Mouse (Mus musculus) MEL (cell line): Measurements from ENCODE around the gene Msl3. TPM values are rescaled to one million over a fixed set of nuclear protein-coding genes. Genes with fewer than 3 reads are reported as not detected.

ENCODE experiments used
- DNase-seq: peaks from one replicate; pipeline ENCODE4 v3.0.0; 2011; ENCODE audit warnings: low read depth, low spot score
- H3K27ac ChIP-seq: 2 replicates; pipeline ENCODE4 v1.5.1; 2012; ENCODE audit warnings: low read depth, mild to moderate bottlenecking, control low read depth, low read length, moderate library complexity; ENCODE audit not compliant: control insufficient read depth
- H3K27me3 ChIP-seq, 2 experiments: fragments of 150-350 bp in 1 of 2; sonication (generic) in 1 of 2; 2 replicates each; pipeline ENCODE4 v1.6.1; 2012; ENCODE audit warnings: low read length in 2 of 2, mild to moderate bottlenecking in 2 of 2, improper control_type of control experiment in 1 of 2, moderate library complexity in 1 of 2; ENCODE audit not compliant: insufficient read depth in 2 of 2, control insufficient read depth in 1 of 2
- H3K36me3 ChIP-seq, 2 experiments: 2 replicates each; pipeline ENCODE4 v1.6.1; 2012 to 2014; ENCODE audit warnings: low read length in 2 of 2, improper control_type of control experiment in 1 of 2, inconsistent platforms in 1 of 2, mild to moderate bottlenecking in 1 of 2; ENCODE audit not compliant: insufficient read depth in 2 of 2, control insufficient read depth in 1 of 2
- H3K4me1 ChIP-seq, 2 experiments: fragments of 150-350 bp in 1 of 2; sonication (generic) in 1 of 2; 2 replicates each; pipeline ENCODE4 v1.6.1; 2012; ENCODE audit warnings: low read length in 2 of 2, improper control_type of control experiment in 1 of 2, mild to moderate bottlenecking in 1 of 2; ENCODE audit not compliant: insufficient read depth in 2 of 2, control insufficient read depth in 1 of 2
- H3K4me3 ChIP-seq, 2 experiments: fragments of 150-350 bp in 1 of 2; sonication (generic) in 1 of 2; 2 replicates each; pipeline ENCODE4 v1.5.1; 2012; ENCODE audit warnings: low read depth in 2 of 2, low read length in 2 of 2, mild to moderate bottlenecking in 2 of 2, moderate library complexity in 2 of 2, control low read depth in 1 of 2, improper control_type of control experiment in 1 of 2; ENCODE audit not compliant: control insufficient read depth in 1 of 2, insufficient read depth in 1 of 2
- H3K79me2 ChIP-seq: 2 replicates; pipeline ENCODE4 v1.6.1; 2012; ENCODE audit warnings: mild to moderate bottlenecking, low read length, moderate library complexity; ENCODE audit not compliant: control insufficient read depth, poor library complexity, insufficient read depth
- H3K9ac ChIP-seq: 2 replicates; pipeline ENCODE4 v1.6.1; 2012; ENCODE audit warnings: low read depth, mild to moderate bottlenecking, control low read depth, low read length, moderate library complexity; ENCODE audit not compliant: control insufficient read depth, poor library complexity, severe bottlenecking
- H3K9me3 ChIP-seq: fragments of 150-350 bp; sonication (generic); replicated peaks from 2 replicates; pipeline ENCODE4 v1.6.1; 2012; ENCODE audit warnings: mild to moderate bottlenecking, low read length, improper control_type of control experiment, moderate library complexity; ENCODE audit not compliant: insufficient read depth
- BHLHE40 ChIP-seq: IDR thresholded peaks from 2 replicates; pipeline ENCODE4 v1.6.1; 2012; ENCODE audit warnings: low read depth, mild to moderate bottlenecking, inconsistent platforms, low read length, improper control_type of control experiment, borderline replicate concordance
- CHD2 ChIP-seq: IDR thresholded peaks from 2 replicates; pipeline ENCODE4 v1.6.1; 2011; ENCODE audit warnings: low read length, improper control_type of control experiment
- CTCF ChIP-seq, 3 experiments: IDR thresholded peaks in 2 of 3; conservative IDR thresholded peaks in 1 of 3; 2 replicates each; pipeline ENCODE4 v1.5.1; 2011 to 2012; ENCODE audit warnings: low read length in 3 of 3, low read depth in 2 of 3, mild to moderate bottlenecking in 2 of 3, improper control_type of control experiment in 1 of 3, inconsistent platforms in 1 of 3, mixed read lengths in 1 of 3, moderate library complexity in 1 of 3; ENCODE audit not compliant: control insufficient read depth in 1 of 3, insufficient read depth in 1 of 3, poor library complexity in 1 of 3, severe bottlenecking in 1 of 3
- E2F4 ChIP-seq: IDR thresholded peaks from 2 replicates; pipeline ENCODE4 v1.6.1; 2011; ENCODE audit warnings: low read depth, low read length, improper control_type of control experiment, borderline replicate concordance
- ELF1 ChIP-seq: IDR thresholded peaks from 2 replicates; pipeline ENCODE4 v1.6.1; 2014; ENCODE audit warnings: low read depth, mild to moderate bottlenecking, inconsistent platforms, low read length, improper control_type of control experiment, moderate library complexity
- ETS1 ChIP-seq: IDR thresholded peaks from 2 replicates; pipeline ENCODE4 v1.6.1; 2012; ENCODE audit warnings: low read depth, mild to moderate bottlenecking, inconsistent platforms, low read length, improper control_type of control experiment, moderate library complexity
- GATA1 ChIP-seq: IDR thresholded peaks from 2 replicates; pipeline ENCODE4 v1.6.1; 2011; ENCODE audit warnings: low read depth, low read length, improper control_type of control experiment
- HCFC1 ChIP-seq: IDR thresholded peaks from 2 replicates; pipeline ENCODE4 v1.6.1; 2012; ENCODE audit warnings: low read depth, mild to moderate bottlenecking, inconsistent platforms, low read length, improper control_type of control experiment, moderate library complexity
- MAZ ChIP-seq: IDR thresholded peaks from 2 replicates; pipeline ENCODE4 v1.6.1; 2012; ENCODE audit warnings: low read depth, mild to moderate bottlenecking, inconsistent platforms, low read length, improper control_type of control experiment
- MXI1 ChIP-seq: IDR thresholded peaks from 2 replicates; pipeline ENCODE4 v1.6.1; 2011; ENCODE audit warnings: mild to moderate bottlenecking, low read depth, low read length, improper control_type of control experiment
- NELFE ChIP-seq: IDR thresholded peaks from 2 replicates; pipeline ENCODE4 v1.6.1; 2011; ENCODE audit warnings: low read depth, low read length, improper control_type of control experiment
- POLR2A ChIP-seq, 2 experiments: IDR thresholded peaks; 2 replicates each; pipeline ENCODE4 v1.6.1; 2011 to 2012; ENCODE audit warnings: low read length in 2 of 2, mild to moderate bottlenecking in 2 of 2, control low read depth in 1 of 2, improper control_type of control experiment in 1 of 2, low read depth in 1 of 2, moderate library complexity in 1 of 2; ENCODE audit not compliant: control insufficient read depth in 1 of 2, insufficient read depth in 1 of 2, poor library complexity in 1 of 2
- SIN3A ChIP-seq: IDR thresholded peaks from 2 replicates; pipeline ENCODE4 v1.6.1; 2012; ENCODE audit warnings: low read length, improper control_type of control experiment, inconsistent platforms
- SMC3 ChIP-seq: IDR thresholded peaks from 2 replicates; pipeline ENCODE4 v1.6.1; 2011; ENCODE audit warnings: low read depth, low read length, improper control_type of control experiment
- TCF12 ChIP-seq: IDR thresholded peaks from 2 replicates; pipeline ENCODE4 v1.6.1; 2014; ENCODE audit warnings: low read depth, mild to moderate bottlenecking, inconsistent platforms, low read length, improper control_type of control experiment, moderate library complexity
- UBTF ChIP-seq: IDR thresholded peaks from 2 replicates; pipeline ENCODE4 v1.6.1; 2012; ENCODE audit warnings: low read depth, mild to moderate bottlenecking, inconsistent platforms, low read length, improper control_type of control experiment, moderate library complexity, borderline replicate concordance; ENCODE audit not compliant: insufficient read depth
- ZC3H11A ChIP-seq: IDR thresholded peaks from 2 replicates; pipeline ENCODE4 v1.6.1; 2012; ENCODE audit warnings: low read depth, mild to moderate bottlenecking, inconsistent platforms, low read length, improper control_type of control experiment
- polyA plus RNA-seq, 2 experiments: library from polyadenylated mRNA; stranded (reverse) in 1 of 2; unstranded in 1 of 2; fragments of >175 nt in 1 of 2; fragments of >200 nt in 1 of 2; gene quantifications; 2 replicates each; pipeline versions ENCODE4 v1.2.1 to v1.2.4; 2012; ENCODE audit warnings: low replicate concordance in 2 of 2, low read depth in 1 of 2; ENCODE audit not compliant: insufficient read length in 2 of 2, insufficient read depth in 1 of 2, missing spikeins in 1 of 2
- total RNA-seq: library from RNA; depleted of rRNA; stranded (reverse); fragments of 300-350 nt; gene quantifications from 2 replicates; pipeline ENCODE4 v1.2.3, GENCODE M21; 2012; rRNA removed

Gene Msl3
- total and polyA plus RNA-seq, 3 experiments, result 76.7 to 229 (median 79.9) TPM

- Histone ChIP-seq H3K27ac (peak overlapping the region; percentile 21), H3K36me3 (peaks cover 0 to 8% of the 10 kb centered on the region in 2 experiments; a peak in 2 of 4 replicates), H3K79me2 (no peaks in the 10 kb centered on the region), H3K9ac (peak overlapping the region; percentile 71), H3K9me3 (no peaks in the 10 kb centered on the region), H3K4me1 (peaks cover 3 to 6% of the 10 kb centered on the region in 2 experiments; a peak in 3 of 4 replicates), H3K4me3 (peak overlapping the region; percentile 82), H3K27me3 (no peaks in the 10 kb centered on the region)
- 0 out of 2 replicates have a peak, but pooled peaks have one; percentile 61 for TF ChIP-seq ELF1
- peak; percentile 52 for TF ChIP-seq HCFC1
- 0 out of 2 replicates have a peak, but pooled peaks have one; percentile 23 for TF ChIP-seq GATA1
- 0 out of 2 replicates have a peak, but pooled peaks have one; percentile 28 for TF ChIP-seq NELFE
- TF ChIP-seq SMC3, result peak; percentile 43
- TF ChIP-seq E2F4, result no peak
- TF ChIP-seq CTCF (IDR thresholded peaks at IDR 0.05 in 2 of 3, conservative IDR thresholded peaks at IDR 0.05 in 1 of 3; ENCODE audit: control insufficient read depth in 1 of 3, insufficient read depth in 1 of 3, low read depth in 2 of 3, low read length in 3 of 3, poor library complexity in 1 of 3, severe bottlenecking in 1 of 3), result peak; percentile 56 to 71 (median 71)
- peak; percentile 74; the same call in 1 of the 2 replicates for TF ChIP-seq SIN3A
- TF ChIP-seq MAZ, result peak; percentile 87
- TF ChIP-seq ETS1, result 0 out of 2 replicates have a peak, but pooled peaks have one; percentile 46
- no peak for TF ChIP-seq UBTF
- 0 out of 2 replicates have a peak, but pooled peaks have one; percentile 29 for TF ChIP-seq TCF12
- TF ChIP-seq CHD2, result no peak
- TF ChIP-seq BHLHE40, result no peak
- peak in 1 of 2 experiments; percentile 49; a peak in 1 of 4 replicates for TF ChIP-seq POLR2A (IDR thresholded peaks at IDR 0.05; ENCODE audit: control insufficient read depth in 1 of 2, insufficient read depth in 1 of 2, low read depth in 1 of 2, low read length in 2 of 2, poor library complexity in 1 of 2)
- TF ChIP-seq MXI1, result peak; percentile 51
- TF ChIP-seq ZC3H11A, result 0 out of 2 replicates have a peak, but pooled peaks have one; percentile 5
- peak; percentile 91 for DNase-seq
Observed at GRCm38 (mm10) chrX:168639556-168640356, 33.9 kb downstream of the Msl3 start.

Other genes starting within 250 kb of the Msl3 start
- 0.75 and 0.77 TPM in 2 replicates for gene Frmpd4, start 96.7 kb downstream of the Msl3 start, total RNA-seq
- gene Frmpd4, start 96.7 kb downstream of the Msl3 start, polyA plus RNA-seq, result under 1 TPM in 1 of 2 experiments, not detected in 1; 0.11 TPM
- 4.4 and 6.8 TPM in 2 replicates for gene Arhgap6, start 121.2 kb upstream of the Msl3 start, total RNA-seq
- gene Arhgap6, start 121.2 kb upstream of the Msl3 start, polyA plus RNA-seq, result 10 to 100 TPM in 1 of 2 experiments, not detected in 1; 21.7 TPM